Mouse (Mus musculus) cerebellum, adult 11-12 months (tissue): ENCODE data around the gene Mrpl11.
"Not testable (repeated sequence)": the region's sequence is repeated elsewhere in the genome, so short reads cannot be mapped to it uniquely, and the experiment has no call there.

Experiments
- DNase-seq: peaks from one replicate; pipeline ENCODE4 v3.0.0; 2022

Mrpl11 gene

GRCm38 (mm10) chr19:4994043-4994442 is 32.1 kb downstream of the Mrpl11 start:
- DNase-seq = no peak

GRCm38 (mm10) chr19:4999445-5000140 is 37.6 kb downstream of the Mrpl11 start:
- peak; percentile 18 for DNase-seq

- peak; percentile 88 for DNase-seq
These were observed 39.9 kb downstream of the Mrpl11 start for GRCm38 (mm10) chr19:5001666-5002406.

DNA sequence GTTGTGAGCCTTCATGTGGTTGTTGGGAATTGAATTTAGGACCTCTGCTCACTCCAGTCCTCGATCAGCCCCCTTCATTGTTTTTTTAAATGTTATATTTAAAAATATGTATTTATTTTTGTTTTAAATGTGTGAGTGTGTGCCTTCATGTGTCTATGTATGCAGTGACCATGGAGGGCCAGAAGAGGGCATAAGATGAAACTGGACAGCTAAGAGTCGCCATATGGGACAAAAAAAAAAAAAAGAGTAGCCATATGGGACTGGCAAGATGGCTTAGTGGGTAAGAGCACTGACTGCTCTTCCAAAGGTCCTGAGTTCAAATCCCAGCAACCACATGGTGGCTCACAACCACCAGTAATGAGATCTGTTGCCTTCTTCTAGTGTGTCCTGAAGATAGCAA is 41.7 kb downstream of the Mrpl11 start:
- DNase-seq = not testable (repeated sequence)

DNA sequence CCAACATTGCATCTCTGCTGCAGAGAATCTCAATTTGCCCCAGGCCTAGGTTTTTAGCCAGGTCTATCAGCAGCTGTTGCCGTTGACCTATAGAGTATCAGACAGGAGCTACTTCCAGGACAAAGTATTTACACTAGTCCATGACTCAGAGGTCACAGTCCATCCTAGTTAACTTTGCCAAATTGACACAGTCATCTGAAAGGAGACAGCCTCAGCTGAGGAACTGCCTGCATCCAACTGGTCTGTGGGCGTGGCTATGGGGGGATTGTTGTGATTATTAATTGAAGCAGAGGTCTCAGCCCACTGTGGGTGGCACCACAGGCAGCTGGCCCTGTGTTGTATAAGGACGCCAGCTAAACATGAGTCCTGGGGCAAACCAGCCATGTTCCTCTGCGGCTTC is 43.0 kb downstream of the Mrpl11 start:
- no peak for DNase-seq

DNA sequence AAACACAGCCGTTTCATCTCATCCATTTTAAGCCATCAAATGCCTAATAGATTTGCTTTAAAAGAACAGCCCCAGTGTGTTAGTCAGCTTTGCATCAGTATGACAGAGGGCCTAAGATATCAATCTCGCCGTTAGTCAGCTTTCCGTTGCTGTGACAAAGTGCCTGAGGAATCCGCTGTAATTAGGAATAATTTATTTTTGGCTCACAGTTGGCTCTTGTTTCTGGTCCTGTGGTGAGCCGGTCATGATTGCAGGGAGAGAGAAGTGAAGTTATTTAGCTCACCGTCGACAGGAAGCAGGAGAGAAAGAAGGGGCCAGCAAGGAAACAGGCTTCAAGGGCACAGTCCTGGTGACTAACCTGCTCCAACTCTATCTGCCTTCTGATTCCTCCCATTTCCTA is 51.2 kb downstream of the Mrpl11 start:
- DNase-seq = no peak

DNA sequence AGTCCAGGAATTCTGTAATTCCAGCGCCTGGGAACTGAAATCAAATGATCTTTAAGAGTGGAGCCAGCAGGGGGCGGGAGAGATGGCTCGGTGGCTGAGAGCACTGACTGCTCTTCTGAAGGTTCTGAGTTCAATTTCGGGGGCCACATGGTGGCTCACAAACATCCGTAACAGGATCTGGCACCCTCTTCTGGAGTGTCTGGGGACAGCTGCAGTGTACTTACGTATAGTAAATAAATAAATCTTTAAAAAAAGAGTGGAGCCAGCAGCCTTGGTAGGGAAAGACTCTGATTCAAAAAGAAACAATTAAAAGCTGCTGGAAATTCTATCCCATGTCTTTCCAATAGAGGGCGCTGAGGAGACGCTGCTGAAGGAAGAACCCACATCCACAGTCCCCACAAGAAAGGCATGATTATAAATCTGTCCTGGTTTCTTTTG is 53.0 kb downstream of the Mrpl11 start:
- peak; percentile 59 for DNase-seq

GRCm38 (mm10) chr19:5016221-5016742 is 54.3 kb downstream of the Mrpl11 start:
- no peak for DNase-seq
